Mouse (Mus musculus) brain, embryonic 18.5 days (tissue): ENCODE measurements around the gene Eif4g3.

Source experiments
- DNase-seq: peaks from one replicate; pipeline ENCODE4 v3.0.0-alpha.2; 2012; ENCODE audit warnings: low read depth, low spot score

Gene Eif4g3

DNA sequence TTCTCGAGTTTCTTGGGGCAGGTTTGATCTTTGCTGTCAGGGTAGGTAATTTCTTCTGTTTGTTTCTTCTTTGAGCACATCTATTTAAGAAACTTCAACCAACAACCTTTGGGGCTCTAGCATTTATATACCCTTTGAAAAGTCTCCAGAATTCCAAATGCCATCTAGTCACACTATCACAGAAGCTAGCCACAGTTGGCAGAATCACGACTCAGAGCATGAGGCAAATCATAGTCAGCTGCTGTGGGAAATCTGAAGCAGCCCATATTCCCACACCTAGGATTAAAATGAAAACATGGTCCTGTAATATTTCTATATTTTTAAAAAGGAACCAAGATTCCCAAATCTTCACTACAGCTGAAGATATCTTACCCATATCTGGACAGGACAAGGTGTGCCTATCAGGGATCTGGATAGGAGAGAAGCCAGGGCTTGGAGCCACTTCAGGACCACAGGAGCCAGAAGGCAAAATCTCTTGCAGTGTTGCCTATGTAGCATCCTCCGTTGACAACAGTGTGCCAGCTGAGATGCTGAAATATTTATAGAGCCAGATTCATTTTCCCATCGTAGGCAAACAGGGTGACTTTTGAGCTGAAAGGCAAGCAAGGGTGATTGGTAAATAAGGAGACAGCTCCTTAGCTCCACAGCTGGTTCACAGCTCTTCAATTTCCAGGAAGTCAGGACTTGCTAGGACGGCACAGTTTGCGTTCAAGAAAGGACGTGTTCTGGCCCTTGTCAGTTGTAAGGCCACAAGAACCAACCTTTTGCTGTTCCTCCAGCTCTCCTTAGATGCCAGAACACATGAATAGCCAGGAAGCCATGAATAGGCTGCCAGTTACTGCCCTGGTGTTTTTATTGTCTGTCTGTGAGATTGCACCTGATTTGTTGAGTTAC, 70.8 kb downstream of the Eif4g3 start:
- DNase-seq = no peak

DNA sequence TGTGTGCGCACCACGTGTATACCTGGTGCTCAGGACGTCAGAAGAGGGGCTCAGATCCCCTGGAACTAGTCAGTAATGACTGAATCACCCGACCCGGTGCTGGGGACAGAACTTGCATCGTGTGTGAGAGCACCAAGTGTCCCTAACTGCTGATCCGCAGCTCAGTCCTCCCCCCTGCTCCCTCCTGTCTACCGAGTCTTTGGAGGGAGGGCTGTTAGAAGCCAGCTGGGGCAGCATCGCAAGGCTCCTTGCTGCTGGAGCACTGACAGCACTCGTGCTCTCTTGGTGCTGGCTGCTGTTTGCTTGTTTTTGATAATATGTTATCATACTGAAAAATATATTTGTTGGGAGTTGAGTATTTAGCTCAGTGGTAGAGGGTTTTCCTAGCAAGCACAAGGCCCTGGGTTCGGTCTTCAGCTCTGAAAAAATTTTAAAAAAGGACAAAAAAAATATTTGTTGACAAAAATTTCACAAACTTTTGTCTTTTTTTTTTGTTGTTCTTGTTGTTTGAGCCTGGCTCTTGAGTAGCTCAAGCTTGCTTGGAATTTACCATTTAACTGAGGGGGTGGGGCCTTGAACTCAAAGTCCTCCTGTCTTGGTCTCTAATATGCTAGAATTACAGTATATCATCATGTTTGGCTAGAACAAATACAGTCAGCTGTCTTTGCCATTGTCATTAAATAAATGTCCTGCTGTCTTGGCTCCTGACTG, 72.2 kb downstream of the Eif4g3 start:
- no peak for DNase-seq

DNA sequence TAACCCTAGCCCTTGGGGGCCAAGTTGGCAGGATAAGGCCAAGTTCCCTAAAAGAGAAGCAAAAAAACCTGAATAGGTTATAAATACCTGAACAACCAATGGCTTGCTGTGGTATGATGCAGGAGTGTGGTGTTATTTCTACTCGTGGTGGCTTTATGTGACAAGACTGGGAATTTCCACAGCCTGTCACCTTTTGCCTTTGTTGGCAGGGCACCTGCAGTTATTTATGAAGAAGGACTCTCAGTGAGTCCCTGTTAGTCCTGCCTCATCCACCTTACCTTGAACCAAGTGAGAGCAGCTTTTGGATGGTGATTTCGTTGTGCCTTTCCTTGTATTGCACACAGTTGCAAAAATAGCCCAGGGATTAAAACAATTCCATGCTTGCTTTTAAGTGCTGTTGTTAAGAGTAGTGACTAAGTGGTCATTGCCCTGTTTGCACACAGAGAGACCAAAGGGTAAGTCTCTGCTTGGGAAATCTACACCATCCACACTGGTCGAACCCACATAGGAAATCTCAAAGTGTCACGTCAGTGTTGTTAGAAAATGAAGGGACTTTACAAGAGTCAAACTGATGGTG, 72.9 kb downstream of the Eif4g3 start:
- DNase-seq = no peak

- no peak for DNase-seq
These were observed 73.6 kb downstream of the Eif4g3 start for GRCm38 (mm10) chr4:138066421-138066820.

DNA sequence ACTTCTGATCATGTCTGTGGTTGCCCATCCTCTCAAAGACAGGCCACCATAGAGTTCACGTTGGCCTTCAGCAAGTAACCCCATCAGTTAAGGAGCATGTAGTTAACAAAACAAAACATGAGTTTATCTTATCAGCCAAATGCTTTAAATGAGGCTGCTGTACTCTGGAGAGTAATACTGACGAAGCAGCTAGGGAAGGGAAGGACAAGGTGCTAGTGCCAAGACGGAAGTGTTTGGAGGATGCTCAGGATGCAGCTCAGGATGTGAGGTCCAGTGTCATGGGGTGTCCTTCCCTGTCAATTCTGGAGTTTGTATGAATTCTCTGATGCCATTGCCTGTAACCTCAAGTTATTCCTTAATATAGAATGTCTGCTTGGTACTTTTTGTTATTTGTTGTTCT, 75.0 kb downstream of the Eif4g3 start:
- no peak for DNase-seq

DNA sequence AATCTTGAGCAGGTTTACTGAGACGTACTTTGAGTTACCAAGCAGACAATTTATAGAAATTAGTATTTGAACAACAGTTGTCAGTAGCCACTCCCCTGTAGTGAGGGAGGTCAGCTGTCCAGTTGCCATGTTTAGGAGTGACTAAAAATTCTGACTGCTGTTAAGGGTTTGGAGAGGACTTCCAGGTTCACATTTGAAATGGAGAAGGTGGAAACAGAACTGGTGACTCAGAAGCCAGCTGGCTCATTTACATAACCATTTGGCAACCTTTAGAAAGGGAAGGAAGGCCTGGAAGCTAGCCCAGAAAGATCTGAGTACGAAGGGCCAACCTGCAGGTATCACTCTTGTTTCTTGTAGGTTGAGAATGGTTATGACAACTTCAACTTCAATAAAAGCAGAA, 75.8 kb downstream of the Eif4g3 start:
- DNase-seq = no peak

DNA sequence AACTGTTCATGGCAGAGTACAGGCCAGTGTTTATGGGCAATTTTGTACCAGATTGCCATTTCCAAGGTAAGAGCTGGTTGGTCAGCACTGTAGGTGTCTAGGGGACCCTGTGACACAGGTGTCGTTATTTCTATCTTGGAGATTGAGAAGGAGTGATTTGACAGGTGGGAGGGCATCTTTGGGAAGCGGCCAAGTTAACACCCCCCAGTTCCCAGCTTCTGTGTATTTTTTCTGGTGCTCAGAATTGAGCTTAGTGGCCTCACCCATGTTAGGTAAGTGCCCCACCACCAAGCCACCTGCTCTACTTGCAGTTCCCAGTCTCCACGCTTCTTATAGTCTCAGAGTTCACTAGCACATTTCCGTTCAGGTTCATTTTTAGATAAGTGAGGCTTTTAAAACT, 76.5 kb downstream of the Eif4g3 start:
- no peak for DNase-seq

- DNase-seq = no peak
These were observed 78.7 kb downstream of the Eif4g3 start for GRCm38 (mm10) chr4:138071497-138071896.

DNA sequence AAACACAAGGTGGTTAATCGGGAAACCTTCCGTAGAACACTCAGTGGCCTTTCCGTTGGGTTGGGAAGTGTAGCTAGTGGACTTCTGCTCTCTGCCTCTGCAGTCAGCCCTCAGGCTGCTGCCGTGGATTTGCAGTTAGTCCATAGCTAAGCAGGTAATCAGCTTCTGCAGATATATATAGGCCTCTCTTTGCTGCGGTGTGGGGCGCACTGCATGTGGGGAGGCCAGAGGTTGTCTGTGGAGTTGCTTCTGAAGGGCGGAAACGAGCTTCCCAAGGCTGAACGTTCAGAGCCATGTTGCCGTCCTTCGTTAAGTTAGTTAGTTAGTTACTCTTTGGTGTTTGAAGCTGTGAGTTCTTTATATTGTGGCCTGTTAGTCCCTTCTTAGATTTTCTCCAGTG, 80.3 kb downstream of the Eif4g3 start:
- DNase-seq = no peak

GRCm38 (mm10) chr4:138073531-138073930, 80.7 kb downstream of the Eif4g3 start:
- no peak for DNase-seq

GRCm38 (mm10) chr4:138074896-138075584, 82.2 kb downstream of the Eif4g3 start:
- DNase-seq = no peak

DNA sequence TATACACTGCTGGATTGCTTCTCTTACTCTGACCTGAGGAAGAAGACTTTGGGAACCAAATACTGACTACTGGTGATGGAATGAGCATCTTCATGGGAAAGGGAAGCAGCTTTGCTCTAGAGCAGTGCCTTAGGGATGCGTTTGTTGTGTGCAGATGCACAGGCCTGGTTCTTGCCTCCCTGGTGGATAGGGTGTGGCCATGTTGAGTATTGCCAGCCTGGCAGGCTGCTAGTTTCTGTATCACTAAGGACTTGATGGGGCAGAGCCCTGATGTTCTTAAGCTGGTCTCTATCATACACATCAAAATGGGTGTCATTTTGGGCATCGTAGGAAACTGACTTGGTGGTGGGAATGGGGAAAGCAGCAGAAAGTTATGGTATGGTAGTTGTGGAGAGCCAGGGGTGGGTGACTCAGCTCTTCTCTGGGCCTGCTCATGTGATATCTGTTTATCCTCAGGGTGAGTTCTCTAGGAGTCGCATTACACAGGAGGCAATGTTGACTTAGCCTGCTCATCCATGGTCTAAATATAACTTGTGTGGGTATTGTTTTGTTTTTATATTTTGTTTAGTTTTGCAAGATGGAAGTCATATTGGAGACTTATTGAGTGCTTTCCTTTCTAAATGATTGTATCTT, 85.0 kb downstream of the Eif4g3 start:
- no peak for DNase-seq

- DNase-seq = no peak
These were observed 86.4 kb downstream of the Eif4g3 start for GRCm38 (mm10) chr4:138079234-138079633.

DNA sequence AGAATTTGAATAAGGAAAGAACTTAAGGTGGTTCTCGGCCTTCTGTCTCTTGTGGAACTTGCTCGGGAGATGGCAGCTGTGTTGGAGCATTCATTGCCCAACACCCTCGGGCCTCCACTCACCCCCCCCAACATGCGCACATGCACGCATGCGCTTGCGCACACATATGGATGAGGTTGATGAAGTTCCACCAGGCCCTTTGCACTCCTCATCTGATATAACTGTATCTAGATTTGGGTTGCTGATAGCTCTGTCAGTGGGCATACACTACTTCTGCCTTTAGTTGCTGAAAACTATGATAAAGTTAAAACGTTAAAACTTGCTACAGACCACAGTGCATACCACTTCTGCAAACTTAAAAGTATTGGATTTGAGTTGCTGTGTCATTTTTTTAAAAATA, 89.6 kb downstream of the Eif4g3 start:
- DNase-seq = no peak

DNA sequence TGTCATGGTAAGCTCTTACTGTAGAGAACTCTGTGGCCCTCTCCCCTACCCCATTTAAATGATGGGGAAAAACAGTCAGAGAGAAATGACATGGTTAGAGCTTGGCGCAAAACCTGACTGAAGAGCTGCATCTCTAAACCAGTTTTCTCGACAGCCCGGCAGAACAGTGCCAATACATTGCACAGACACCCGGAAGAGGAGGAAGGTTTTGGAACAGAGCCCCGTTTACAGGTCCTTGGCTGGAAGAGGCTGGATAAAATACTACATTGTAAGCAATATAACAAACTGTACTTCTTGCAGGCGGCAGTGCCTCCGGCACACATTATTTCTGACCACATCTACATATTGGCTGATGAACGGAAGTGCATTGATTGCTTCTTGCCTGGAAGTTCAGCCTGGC, 91.3 kb downstream of the Eif4g3 start:
- no peak for DNase-seq

GRCm38 (mm10) chr4:138084851-138085573, 92.2 kb downstream of the Eif4g3 start:
- no peak for DNase-seq

DNA sequence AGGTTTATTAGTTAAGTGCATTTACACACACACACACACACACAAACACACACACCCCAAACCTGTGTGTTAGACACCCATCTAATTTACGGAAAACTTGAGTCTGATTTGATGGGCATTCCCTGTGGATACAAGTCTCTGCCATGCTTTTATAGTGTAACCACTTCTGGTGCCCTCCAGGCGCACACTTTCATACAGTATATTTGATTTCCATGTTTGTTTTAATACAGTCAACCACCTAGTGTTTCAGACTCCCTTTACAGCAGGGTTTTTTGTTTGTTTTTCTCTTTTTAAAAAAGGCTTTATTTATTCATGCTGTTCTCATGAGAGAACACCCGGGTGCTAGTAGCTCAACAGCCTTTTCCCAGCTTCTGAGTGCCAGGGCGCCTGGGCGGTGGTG, 94.1 kb downstream of the Eif4g3 start:
- no peak for DNase-seq

GRCm38 (mm10) chr4:138089512-138089911, 96.7 kb downstream of the Eif4g3 start:
- DNase-seq = no peak

DNA sequence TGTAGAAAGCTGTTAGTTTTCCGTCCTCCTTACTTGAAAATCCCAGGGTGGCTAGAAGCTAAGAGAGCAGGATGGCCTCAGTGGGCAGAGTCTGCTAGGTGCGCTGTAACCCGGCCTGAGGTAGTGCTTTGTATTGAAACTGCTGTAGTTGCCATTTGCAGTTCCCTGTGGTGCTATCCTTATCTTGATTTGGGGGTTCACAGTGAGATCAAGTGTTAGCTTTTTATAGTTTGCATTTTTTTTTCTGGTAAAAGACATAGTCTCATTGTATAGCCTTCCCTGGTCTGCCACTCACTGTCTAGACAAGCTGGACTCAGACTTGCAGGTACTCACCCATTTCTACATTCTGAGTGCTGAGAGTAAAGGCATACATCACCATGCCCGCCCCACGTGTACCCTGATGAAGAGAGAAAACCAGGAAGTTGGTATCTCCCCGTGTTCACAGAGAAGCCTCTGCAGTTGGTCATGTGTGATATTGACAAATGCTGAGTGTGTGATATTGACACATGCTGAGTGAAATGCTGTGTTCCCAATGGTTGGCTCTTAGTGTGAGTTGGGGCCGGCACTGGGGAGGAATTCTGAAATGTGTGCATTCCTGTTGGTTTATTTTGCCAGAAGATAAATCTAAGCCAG, 98.9 kb downstream of the Eif4g3 start:
- DNase-seq = no peak

- no peak for DNase-seq
These were observed 107.6 kb downstream of the Eif4g3 start for GRCm38 (mm10) chr4:138100456-138100855.
